Mouse (Mus musculus) embryonic facial prominence, embryonic 15.5 days (tissue): ENCODE data around the gene Gm21830. TPM values are rescaled to one million over a fixed set of nuclear protein-coding genes. Genes with fewer than 3 reads are reported as not detected.
"Not testable (repeated sequence)": the region's sequence is repeated elsewhere in the genome, so short reads cannot be mapped to it uniquely, and the experiment has no call there.

Source experiments
- ATAC-seq: fragments of 200-750 bp; cut with Nextera tagmentation; 2 replicates; pipeline ENCODE4 v1.8.0; 2017; ENCODE audit warnings: low read depth, moderate TSS enrichment; ENCODE audit not compliant: insufficient number of reproducible peaks, low FRiP score, low TSS enrichment
- H3K27ac ChIP-seq: fragments of 300-500 bp; sonication (generic); replicated peaks from 2 replicates; pipeline ENCODE4 v1.5.1; 2015; ENCODE audit warnings: mild to moderate bottlenecking, inconsistent platforms
- H3K27me3 ChIP-seq: fragments of 300-500 bp; sonication (generic); 2 replicates; pipeline ENCODE4 v1.6.1; 2015; ENCODE audit warnings: inconsistent platforms
- H3K36me3 ChIP-seq: fragments of 300-500 bp; sonication (generic); 2 replicates; pipeline ENCODE4 v1.6.1; 2015; ENCODE audit warnings: mild to moderate bottlenecking, inconsistent platforms
- H3K4me1 ChIP-seq: fragments of 300-500 bp; sonication (generic); 2 replicates; pipeline ENCODE4 v1.6.1; 2015; ENCODE audit warnings: inconsistent platforms
- H3K4me2 ChIP-seq: fragments of 300-500 bp; sonication (generic); replicated peaks from 2 replicates; pipeline ENCODE4 v1.6.1; 2015; ENCODE audit warnings: mild to moderate bottlenecking, inconsistent platforms
- H3K4me3 ChIP-seq: fragments of 300-500 bp; sonication (generic); replicated peaks from 2 replicates; pipeline ENCODE4 v1.5.1; 2015; ENCODE audit warnings: mild to moderate bottlenecking, inconsistent platforms
- H3K9ac ChIP-seq: fragments of 300-500 bp; sonication (generic); 2 replicates; pipeline ENCODE4 v1.6.1; 2015; ENCODE audit warnings: inconsistent platforms
- H3K9me3 ChIP-seq: fragments of 300-500 bp; sonication (generic); replicated peaks from 2 replicates; pipeline ENCODE4 v1.6.1; 2016; ENCODE audit warnings: inconsistent platforms
- WGBS: fragments of 180-500 bp; shearing (Covaris S2); methylation state at CpG from one replicate; pipeline ENCODE4 v1.1.7; 2015; 5-methylcytosine and 5-hydroxymethylcytosine counted together
- polyA plus RNA-seq: library from polyadenylated mRNA; unstranded; fragments of >200 nt; fragmentation: Nextera tagmentation; extraction: Ambion mirVana; gene quantifications from 2 replicates; pipeline ENCODE4 v1.2.1, GENCODE M21; 2015

The Gm21830 gene
- polyA plus RNA-seq, 1 experiment from 2014 or later, result not detected

DNA sequence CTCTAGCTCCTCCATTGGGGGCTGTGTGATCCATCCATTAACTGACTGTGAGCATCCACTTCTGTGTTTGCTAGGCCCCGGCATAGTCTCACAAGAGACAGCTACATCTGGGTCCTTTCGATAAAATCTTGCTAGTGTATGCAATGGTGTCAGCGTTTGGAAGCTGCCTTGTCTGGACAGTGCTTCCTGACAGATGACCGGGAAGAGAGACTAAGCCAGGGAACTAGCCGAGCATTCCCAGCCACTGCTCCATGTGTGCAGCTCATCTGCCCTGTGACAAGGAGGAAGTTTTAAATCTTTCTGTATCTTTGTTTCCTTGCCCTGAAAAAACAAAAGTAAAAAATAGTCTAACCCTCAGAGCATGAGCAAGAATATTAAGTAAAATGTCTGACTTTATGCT lies 56.5 kb downstream of the Gm21830 start:
- not testable (repeated sequence) for H3K4me3 ChIP-seq, H3K36me3 ChIP-seq, H3K9me3 ChIP-seq, H3K27me3 ChIP-seq, ATAC-seq, H3K4me1 ChIP-seq, H3K9ac ChIP-seq, H3K4me2 ChIP-seq, H3K27ac ChIP-seq
- WGBS, result 79% methylated on average over 5 of the region's 5 CpGs

DNA sequence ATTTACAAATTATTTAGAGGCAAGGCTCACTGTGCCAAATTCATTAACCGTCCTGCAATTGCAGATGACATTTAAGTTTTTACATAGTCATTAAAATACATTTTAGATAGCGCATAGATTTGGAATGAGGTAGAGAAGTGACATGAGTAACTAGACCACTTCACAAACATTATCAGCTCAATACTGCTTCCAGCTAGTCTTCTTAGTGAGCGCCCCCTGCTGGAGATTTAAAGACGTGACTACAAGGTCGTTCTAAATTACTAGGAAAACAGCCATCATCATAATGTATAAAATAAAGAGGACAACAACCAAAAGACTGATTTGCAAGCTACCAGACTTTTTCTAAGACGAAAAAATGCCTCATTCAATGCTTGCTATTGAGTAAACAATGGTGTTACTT lies 64.2 kb downstream of the Gm21830 start:
- no peak overlapping the region for H3K4me2 ChIP-seq
- ATAC-seq, result no peak
- H3K4me3 ChIP-seq, result no peak overlapping the region
- no peaks in the 10 kb centered on the region for H3K9me3 ChIP-seq
- no peak overlapping the region for H3K27ac ChIP-seq
- H3K36me3 ChIP-seq, result no peaks in the 10 kb centered on the region
- H3K4me1 ChIP-seq, result no peaks in the 10 kb centered on the region
- H3K9ac ChIP-seq, result no peak overlapping the region
- WGBS, result 16% methylated on average over 6 of the region's 6 CpGs
- no peaks in the 10 kb centered on the region for H3K27me3 ChIP-seq

DNA sequence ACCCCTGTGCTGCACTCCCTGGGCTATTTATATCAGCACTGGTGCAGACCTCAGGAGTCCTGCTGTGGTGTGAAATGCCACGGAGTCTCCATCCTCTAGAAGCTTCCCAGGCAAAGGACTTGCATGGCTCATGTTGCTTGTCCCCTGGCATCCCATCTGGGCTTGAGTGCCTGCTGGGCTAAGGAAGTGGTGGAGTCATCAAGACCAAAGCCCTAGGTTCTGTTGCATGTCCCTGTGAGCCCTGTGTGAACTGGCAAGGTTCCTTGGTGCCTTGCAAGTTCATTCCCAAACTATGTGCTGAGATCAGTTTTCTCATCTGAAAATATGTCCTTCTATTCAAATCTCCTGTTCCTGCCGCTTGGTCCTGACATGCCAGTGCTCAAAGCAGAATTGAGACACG lies 67.5 kb downstream of the Gm21830 start:
- no peaks in the 10 kb centered on the region for H3K36me3 ChIP-seq
- no peak overlapping the region for H3K4me2 ChIP-seq
- no peak overlapping the region for H3K4me3 ChIP-seq
- H3K9ac ChIP-seq, result no peak overlapping the region
- H3K27me3 ChIP-seq, result no peaks in the 10 kb centered on the region
- H3K4me1 ChIP-seq, result no peaks in the 10 kb centered on the region
- H3K27ac ChIP-seq, result no peak overlapping the region
- 60% methylated on average over 3 of the region's 3 CpGs for WGBS
- H3K9me3 ChIP-seq, result no peaks in the 10 kb centered on the region
- no peak for ATAC-seq

Other genes with a start within 250 kb of the Gm21830 start
- not detected in 2 replicates for gene Gm26727, start 19.5 kb downstream of the Gm21830 start, polyA plus RNA-seq
- 0.01 and 0.09 TPM in 2 replicates for gene Xirp2, start 32.3 kb downstream of the Gm21830 start, polyA plus RNA-seq
- 4.5 and 4.8 TPM in 2 replicates for gene B3galt1, start 152.1 kb downstream of the Gm21830 start, polyA plus RNA-seq